Mouse (Mus musculus): Measurements from ENCODE around the gene Cntnap2.

DNA sequence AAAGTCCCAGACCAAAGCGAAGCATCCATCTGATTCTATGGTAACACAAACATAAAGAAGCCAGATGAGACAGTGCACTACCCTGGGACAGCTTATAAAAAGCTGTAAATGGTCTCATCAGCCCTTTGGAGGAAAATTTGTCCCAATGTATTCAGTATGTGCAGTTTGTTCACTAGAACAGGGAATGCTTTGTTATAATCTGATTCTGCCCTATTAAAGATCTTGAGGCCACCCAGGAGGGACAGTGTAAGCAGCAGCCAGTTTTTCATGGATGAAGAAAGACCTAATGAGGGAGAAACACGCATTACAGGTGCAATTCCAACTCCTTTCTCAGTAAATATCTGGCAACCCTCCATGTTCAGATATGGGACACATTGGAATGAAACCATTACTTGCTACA, 145.9 kb downstream of the Cntnap2 start:
- no peak for TF ChIP-seq MAX (IDR thresholded peaks at IDR 0.05; ENCODE audit: low read length)
- no peak for TF ChIP-seq ZC3H11A (IDR thresholded peaks at IDR 0.05; ENCODE audit: low read depth, low read length)
- TF ChIP-seq POLR2A (IDR thresholded peaks at IDR 0.05; ENCODE audit: low read depth, low read length) = no peak
- no peak for TF ChIP-seq SIN3A (IDR thresholded peaks at IDR 0.05; ENCODE audit: low read length)
- TF ChIP-seq ZMIZ1 (IDR thresholded peaks at IDR 0.05; ENCODE audit: low read depth, low read length) = no peak
- TF ChIP-seq CTCF (conservative IDR thresholded peaks at IDR 0.05 in 1 of 2, IDR thresholded peaks at IDR 0.05 in 1 of 2; ENCODE audit: low read depth in 2 of 2, low read length in 2 of 2) = no peak
- TF ChIP-seq ZKSCAN1 (IDR thresholded peaks at IDR 0.05; ENCODE audit: borderline replicate concordance, low read depth, low read length) = no peak
- TF ChIP-seq EP300 (IDR thresholded peaks at IDR 0.05; ENCODE audit: low read length) = no peak
- TF ChIP-seq USF2 (conservative IDR thresholded peaks at IDR 0.05; ENCODE audit: low read depth, low read length) = no peak
- TF ChIP-seq SMC3 (IDR thresholded peaks at IDR 0.05; ENCODE audit: low read depth, low read length) = no peak
- no peak for TF ChIP-seq MAFK (IDR thresholded peaks at IDR 0.05; ENCODE audit: insufficient replicate concordance, low read length)
- no peak for TF ChIP-seq BHLHE40 (IDR thresholded peaks at IDR 0.05; ENCODE audit: low read depth, low read length)
- no peak for TF ChIP-seq CHD1 (IDR thresholded peaks at IDR 0.05; ENCODE audit: low read depth, low read length)
- TF ChIP-seq KAT2A (IDR thresholded peaks at IDR 0.05; ENCODE audit: insufficient replicate concordance, low read length) = no peak
